Mouse (Mus musculus): Measurements from ENCODE around the gene Gcn1l1. TPM values are rescaled to one million over a fixed set of nuclear protein-coding genes. Genes with fewer than 3 reads are reported as not detected.

Gcn1l1 gene
- total RNA-seq, 2 experiments from 2014 or later, result 85.8 to 87.0 TPM

DNA sequence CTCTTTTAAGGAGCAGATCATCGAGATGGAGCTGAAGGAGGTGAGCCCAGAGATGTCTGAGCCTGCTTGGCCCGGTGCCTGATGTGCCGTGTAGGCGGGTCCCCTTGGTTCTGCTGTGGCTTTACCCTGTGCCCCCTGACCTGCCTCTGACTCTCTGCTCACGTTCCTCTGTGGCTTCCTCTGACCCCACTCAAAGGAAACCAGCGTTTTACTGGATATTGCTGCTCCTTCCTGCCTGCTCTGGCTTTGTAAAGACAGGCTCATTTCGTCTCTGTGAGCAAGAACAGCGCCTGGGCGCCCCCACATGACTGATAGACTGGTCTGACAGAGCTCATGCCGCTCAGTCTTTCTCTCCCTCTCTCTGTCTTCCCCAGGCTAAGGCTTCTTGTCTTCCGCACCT, 26.0 kb downstream of the Gcn1l1 start:
- intact Hi-C loops (cut with DNase I), result no loop called here
- DNase-seq, result no peak

DNA sequence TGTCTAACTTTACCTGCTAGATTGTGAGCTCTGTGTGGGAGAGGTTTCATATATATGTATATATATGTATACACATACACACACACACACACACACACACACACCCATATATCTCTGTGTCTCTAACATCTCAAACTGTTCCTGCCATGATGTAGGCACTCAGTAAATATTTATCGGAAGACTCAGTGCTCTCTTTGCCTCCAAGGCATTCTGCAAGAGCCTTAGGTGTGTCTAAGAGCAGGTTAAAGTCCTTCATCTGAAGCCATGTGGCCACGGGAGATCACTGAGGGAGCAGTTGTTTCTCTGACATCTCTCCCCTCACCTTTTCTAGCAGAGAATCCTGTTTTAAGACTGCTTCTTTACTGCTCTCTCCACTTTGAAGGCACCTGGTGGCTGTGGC, 26.5 kb downstream of the Gcn1l1 start:
- no peak for DNase-seq
- intact Hi-C loops (cut with DNase I), result no loop called here

DNA sequence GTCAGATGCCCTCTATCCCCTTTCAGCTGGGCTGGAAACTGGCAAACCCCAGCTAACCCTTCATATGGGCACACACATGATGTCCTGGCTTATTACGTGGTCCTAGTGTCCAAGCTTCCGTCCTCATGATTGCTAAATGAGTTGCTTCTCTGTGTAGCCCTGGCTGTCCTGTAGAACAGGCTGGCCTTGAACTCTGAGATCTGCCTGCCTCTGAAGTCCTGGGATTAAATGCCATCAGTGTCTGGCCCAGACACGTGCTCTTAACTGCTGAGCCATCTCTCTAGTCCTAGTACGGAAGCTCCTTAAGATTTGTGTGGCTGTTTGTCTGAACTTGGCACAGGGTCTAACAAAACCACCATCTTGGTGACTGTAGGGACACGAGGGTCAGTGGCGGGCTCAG, 38.5 kb downstream of the Gcn1l1 start:
- DNase-seq, result no peak
- intact Hi-C loops (cut with DNase I), result no loop called here

DNA sequence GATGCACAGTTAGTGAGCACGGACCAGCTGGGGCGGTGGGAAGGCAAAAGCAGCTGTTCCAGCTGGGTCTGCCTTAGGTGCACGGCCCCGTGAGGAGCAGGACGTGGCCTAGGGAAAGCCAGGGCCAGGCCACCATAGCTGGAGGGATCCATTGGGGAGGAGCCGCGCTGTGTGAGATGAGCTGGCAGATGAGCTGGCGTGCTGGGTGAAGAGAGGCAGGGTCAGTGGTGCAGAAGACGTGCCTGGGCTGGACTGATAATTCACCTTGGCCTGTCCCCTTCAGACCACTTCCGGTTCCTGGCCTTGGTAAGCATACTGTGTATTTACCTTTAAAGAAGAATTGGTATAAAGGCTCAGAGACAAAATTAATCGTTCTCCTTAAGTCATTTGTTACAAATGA, 46.5 kb downstream of the Gcn1l1 start:
- DNase-seq, result no peak
- intact Hi-C loops (cut with DNase I), result no loop called here

DNA sequence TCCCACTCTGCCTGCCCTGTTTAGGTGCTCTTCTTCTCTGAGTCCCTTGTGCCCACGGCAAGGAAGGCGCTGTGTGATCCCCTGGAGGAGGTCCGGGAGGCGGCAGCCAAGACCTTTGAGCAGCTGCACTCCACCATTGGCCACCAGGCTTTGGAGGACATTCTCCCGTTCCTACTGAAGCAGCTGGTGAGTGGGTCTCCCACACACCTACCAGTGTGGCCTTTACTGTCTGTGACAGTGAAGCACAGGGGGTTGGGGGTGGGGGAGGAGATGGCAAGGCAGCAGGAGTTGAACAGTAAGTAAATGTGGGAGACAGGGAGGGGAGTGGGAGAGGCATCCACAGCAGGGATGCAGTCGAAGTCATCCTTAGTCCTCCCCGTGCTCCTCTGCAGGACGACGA, 48.3 kb downstream of the Gcn1l1 start:
- intact Hi-C loops (cut with DNase I), result no loop called here
- no peak for DNase-seq

DNA sequence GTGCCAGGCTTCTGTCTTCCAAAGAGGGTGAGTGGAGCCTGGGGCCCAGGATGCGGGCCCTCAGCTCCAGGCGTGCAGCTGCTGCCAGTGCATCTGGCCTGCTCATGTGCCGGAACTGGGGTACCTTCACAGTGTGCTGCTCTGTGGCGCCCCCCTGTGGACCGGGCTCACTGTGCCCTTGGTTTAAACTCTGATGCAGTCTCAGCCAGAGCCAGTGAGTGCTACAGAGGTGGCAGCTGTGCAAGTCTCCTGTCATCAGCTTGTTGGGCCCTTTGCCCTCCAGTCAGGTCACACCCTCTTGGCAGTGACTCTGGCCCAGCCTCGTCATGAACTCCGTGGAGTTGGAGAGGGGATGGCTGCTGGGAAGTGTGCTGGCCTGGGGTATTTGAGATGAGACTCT, 49.9 kb downstream of the Gcn1l1 start:
- peak; percentile 29 for DNase-seq
- intact Hi-C loops (cut with DNase I), result no loop called here

DNA sequence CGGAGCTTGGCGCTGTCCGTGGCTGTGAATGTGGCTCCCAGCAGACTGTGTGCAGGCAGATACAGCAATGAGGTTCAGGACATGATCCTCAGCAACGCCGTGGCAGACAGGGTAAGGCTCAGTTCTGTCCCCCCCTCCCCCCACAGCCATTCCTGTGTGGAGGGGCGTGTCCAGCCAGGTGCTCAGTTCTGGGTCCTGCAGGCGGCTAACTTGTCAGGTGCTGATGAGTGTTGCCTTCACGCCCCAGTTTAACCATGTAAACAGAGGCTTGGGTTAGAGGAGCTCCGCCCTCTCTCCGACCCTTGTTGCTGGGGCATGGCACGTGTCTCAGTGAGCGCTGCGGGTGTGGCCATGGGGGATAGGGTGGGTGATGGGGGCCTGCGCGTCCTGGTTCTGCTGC, 54.6 kb downstream of the Gcn1l1 start:
- intact Hi-C loops (cut with DNase I), result no loop called here
- no peak for DNase-seq

DNA sequence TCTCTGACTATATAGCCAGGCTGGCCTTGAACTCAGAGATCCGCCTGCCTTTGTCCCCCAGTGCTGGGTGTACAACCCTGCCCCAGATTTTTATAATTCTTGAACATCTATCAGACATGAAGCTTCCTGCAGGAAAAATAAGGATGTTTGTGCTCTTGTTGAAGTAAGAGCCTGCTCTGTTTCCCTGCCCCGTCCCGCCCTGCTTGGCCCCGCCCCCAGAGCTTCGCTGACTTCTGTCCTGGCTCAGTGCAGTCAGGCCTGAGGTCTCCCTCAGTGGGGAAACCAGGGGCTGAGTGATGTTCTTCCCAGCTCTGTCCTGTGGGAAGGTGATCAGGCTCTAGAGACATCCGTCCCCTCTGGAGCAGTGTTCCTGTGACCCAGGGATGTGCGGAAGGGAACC, 57.6 kb downstream of the Gcn1l1 start:
- no peak for DNase-seq
- intact Hi-C loops (cut with DNase I), result no loop called here

DNA sequence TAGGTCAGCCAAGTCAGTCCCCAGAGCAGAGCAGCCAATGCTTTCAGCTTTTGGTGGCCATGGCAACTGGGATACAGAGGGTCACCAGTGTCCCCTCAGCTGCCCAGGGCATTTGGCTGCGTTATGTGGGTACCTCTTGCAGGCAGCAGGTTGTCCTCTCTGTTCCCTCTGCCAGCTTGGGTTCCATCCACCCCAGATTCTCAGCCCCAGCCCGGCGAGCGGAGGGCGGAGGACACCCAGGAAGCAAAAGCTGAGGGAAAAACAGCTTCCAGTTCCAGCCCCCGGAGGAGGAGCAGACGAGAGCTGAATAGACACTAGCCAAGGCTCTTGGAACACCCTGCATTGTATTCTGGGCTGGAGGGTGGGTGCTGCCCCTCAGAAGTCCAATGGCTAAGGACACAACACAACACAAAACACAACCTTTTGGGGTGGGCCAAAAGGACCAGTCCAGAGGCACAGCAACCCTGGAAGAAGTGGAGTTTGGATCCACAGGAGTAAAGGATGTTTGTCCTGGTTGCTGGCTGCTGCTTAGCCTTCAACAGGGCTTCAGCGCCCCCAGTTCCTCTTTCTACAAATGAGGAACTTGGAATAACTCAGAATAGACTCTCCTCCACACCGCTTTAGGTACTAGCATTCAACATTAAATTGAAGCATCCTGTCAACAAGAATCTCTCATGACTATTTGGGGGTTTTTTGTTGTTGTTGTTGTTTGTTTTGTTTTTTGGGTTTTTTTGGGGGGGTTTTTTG, 58.8 kb downstream of the Gcn1l1 start:
- intact Hi-C loops (cut with DNase I), result no loop called here
- no peak for DNase-seq

DNA sequence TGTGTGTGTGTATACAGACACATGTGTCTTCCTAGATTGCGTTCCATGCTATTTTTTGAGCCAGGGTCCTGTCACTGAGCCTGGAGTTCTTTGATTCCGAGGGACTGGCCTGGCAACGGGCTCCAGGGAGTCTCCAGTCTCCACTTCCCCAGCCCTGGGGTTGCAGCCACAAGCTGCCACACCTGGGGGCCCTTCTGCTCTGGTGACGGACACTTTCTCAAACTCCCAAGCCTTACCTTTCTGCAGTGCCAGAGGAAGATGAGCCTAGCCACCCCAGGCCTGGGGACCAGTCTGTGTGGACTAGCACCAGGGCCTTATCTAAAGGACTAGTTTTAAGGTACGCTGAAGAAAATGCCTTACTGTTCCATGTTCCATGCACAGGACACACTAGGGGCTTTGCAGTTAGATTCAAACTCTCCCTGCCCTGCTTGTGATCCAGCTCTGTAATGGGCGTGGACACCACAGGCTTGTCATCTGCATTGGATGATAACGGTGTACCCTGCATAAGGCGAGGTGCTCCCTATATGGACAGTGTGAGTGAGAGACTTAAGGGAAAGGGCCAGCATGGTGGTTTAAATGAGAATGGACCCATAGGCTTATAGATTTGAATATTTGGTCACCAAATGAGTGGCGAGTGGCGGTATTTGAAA, 61.3 kb downstream of the Gcn1l1 start:
- intact Hi-C loops (cut with DNase I), result no loop called here
- no peak for DNase-seq

DNA sequence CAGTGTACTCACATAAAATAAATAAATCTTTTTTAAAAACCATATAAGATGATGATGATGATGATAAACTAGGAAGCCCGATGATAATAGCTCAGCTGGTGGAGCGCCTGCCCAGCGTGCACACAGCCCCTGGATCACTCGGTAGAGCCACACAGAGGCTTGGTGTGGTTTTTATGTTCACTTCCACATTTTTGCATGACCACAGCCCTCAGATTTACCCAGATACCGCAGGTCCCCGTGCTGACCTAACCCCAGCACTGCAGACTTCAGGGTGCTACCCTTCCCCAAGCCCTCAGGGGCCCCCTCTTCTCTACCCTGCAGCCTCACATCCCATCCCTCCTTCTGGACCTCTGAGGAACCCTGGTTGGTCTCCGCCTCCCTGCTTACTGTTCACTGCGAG, 63.0 kb downstream of the Gcn1l1 start:
- intact Hi-C loops (cut with DNase I), result no loop called here
- no peak for DNase-seq

DNA sequence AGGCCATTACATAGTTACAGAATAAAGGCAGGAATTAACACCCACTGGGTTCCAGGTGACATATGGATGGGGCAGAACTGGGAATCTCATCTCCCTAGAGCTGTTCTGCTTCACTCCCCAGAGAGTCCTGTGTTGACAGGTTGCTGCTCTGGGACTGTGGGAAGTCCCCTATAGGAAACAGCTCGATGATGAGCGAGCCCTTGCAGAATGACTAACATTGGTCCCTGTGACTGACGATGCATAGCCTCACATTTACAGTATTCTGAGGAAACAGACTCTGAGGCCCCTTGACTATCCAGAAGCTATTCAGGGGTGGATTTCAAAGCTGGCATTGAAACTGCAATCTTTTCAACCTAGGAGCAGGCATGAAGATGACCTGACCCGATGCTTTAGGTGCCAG, 64.6 kb downstream of the Gcn1l1 start:
- intact Hi-C loops (cut with DNase I), result no loop called here

DNA sequence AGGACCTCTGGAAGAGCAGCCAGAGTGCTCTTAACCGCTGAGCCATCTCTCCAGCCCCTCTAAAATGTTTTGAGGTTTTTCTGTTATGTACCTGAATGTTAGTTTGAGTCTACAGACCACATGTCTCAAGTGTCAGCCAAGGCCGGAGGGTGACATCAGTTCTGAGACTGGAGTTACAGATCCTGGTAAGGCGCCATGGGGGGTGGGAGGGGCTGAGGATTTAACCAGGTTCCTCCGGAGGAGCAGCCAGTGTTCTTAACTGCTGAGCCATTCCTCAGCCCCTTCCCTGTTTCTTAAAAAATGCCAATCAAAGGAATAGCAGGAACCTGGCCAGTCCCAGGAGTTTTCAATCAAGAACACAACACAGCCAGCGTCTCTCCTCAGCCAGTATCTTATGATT, 65.2 kb downstream of the Gcn1l1 start:
- no peak for DNase-seq
- intact Hi-C loops (cut with DNase I), result no loop called here

More for the DNA sequence above, 64.6 kb downstream of the Gcn1l1 start:
- no peak for DNase-seq

DNA sequence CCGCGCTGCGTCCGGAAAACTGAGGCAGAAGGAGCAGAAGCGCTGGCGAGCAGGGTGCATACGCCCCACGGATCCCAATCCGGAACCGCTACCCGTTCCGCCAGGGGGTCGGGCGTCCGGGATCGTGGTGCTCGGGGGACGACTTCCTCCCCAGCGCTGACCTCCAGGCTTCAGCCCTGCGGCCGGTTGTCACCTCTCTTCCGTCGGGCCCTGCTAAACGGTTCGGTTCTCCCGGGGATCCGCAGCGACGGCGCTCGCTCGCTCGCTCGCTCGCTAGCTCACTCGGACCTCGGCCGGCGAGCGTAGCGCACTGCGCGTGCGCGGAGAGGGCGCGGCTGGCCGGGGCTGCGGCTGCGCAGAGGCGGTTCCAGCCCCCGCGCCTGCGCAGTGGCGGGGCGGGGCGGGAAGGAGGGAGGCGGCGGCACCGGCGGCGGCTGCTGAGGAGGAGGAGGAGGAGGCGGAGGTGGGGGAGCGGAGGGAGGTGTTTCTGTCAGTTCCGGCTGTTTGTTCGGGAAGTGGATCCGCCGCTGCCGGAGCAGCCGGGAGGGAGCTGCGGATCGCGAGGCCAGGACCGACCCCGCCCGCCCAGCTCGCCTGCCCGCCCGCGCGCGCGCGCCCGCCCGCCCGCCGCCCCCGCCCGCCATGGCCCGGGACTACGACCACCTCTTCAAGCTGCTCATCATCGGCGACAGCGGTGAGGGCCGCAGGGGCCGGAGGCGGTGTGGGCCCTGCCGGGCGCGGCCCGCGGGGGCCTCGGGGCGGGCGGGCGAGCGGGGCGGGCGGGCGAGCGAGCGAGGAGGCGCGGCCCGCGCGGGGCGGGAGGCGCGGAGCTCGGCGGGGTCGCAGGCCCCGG, 66.7 kb downstream of the Gcn1l1 start, which contains the start of gene Rab35:
Rab35 (plus strand) TSS at position 404 of the 853 bp plus-strand sequence.
- DNase-seq, result peak; percentile 95
- intact Hi-C loops (cut with DNase I), result no loop called here

DNA sequence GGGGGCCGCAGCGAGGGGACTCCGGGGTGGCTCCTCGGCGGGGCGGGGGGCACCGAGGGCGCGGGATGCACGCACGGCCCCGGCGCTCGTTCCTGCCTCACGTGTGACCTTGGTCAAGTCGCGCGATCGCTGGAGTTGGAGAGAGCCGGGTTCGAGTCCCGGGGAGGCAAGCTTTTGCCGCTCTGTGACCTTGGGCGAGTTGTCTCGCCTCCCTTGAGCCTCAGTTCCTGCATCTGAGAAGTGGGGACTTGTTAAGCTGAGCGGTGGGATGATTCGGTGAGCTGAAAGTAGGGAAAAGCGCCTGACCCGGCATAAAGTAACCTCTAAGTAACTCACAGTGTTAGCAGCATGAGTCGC, 67.3 kb downstream of the Gcn1l1 start:
- intact Hi-C loops (cut with DNase I), result no loop called here
- peak; percentile 38 for DNase-seq

DNA sequence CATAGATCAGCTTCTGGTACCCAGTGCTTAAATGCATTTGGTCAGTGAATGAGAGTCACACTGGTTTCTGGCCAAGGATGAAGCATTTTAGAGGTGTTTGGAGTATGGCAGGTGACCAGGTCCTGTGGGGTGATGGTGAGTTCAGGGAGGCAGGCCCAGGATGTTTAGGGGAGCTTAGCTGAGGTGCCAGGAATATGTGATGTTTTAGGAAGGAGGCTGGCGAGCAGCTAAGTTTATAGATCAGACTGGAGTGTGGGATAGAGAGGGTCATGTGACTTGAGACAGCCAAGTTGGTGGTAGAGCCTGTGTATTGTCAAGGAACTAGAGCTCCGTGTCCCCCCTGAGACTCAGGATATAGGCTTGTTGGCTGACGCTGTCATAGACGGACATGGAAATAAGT, 68.0 kb downstream of the Gcn1l1 start:
- DNase-seq, result no peak
- intact Hi-C loops (cut with DNase I), result no loop called here

DNA sequence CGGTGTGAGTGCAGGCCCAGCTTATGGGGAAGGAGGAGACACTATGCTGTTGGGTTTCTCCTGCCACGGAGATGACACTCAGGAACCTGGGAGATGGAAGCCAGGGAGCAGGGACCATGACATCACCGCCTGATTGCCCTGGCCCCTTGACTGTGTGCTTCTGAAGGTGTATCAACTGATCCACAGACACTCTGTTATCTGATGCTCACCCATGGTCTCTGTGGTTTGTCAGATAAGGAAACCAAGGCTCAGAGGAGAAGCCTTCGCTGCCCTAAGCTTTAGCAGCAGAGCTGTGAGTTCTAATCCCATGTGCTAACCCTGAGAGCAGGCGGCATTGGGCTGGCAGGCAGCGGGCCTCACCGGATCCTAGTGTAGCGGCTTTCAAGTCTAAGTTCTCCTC, 69.0 kb downstream of the Gcn1l1 start:
- DNase-seq, result no peak
- intact Hi-C loops (cut with DNase I), result no loop called here

DNA sequence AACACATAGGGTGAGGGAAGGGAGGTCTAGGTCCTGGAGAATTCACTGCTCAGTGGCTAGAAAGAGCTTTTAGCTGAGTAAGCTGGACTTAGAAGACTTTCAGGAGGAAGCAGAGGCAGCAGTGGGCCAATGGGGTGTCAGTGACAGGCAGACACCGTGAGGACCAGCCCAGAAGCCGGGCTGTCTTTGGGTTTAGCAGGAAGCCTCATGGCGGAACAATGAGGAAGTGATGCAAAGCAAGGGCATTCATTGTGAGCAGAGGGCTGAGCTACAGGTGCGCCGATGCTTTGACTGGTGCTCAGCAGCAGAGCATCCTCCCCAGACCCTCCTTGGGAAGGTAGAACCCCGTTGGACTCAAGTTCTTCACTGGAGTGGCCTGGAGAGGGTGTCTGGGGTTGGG, 70.5 kb downstream of the Gcn1l1 start:
- intact Hi-C loops (cut with DNase I), result no loop called here
- no peak for DNase-seq

DNA sequence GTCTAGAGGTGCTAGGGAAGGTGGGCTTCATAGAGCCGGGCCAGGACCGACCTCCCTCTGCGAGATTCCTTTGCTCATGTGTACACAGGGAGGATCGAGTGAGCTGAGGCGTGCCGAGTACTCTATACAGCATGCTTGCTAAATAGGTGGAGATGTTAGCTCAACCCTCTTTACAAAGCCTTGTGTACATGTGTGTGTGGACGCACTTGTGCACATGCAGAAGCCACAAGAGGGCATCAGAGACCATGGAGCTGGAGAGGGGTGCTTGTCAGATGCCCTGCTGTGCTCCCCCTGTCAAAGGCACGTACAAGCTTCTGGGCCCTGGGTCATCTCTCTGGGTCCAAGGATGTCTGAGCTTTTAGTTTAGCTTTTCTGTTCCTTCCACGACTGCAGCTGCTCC, 79.1 kb downstream of the Gcn1l1 start:
- intact Hi-C loops (cut with DNase I), result no loop called here
- no peak for DNase-seq

DNA sequence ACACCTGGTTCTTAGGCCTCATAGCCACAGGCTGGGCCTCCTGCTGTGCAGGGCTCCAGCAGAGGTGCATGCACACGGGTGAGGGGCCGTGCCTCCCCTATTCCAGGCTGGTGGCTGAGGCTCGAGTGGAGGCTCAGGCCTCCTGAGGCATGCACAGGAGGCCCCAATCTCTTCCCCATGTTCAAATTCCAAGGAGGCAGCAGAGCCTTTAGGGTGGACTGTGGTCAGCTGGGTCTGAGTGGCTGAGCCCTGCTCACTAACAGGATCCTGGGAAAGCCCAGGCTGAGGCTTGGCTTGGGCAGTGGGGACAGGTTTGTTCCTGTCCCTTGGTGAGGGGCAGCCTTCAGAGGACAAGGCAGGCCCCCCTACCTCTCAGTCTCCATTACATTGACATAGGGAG, 83.8 kb downstream of the Gcn1l1 start:
- intact Hi-C loops (cut with DNase I), result no loop called here

DNA sequence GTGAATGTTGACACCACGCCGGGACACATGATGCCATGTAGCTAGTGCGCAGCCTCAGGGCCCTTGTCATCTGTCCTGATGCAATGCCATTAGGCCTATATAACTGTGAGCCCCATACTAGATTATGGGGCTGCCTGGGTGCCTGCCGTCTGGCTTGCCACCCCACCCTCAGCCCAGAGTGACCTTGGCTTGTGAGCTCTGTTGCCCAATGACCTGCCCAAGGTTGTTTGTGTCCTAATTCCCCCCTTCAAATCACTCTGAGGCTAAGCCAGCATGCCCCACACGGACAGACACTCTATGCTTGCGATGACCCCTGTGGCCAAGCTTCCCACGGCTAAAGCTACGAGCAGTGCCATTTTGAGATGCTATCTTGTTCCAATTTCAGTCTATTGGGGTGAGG, 84.6 kb downstream of the Gcn1l1 start:
- intact Hi-C loops (cut with DNase I), result loop anchor here (5.0 to 10.0 kb wide), 2 partner anchors 83 to 365 kb away; partner anchors contain the start of gene Bicdl1
- no peak for DNase-seq

More for the DNA sequence above, 83.8 kb downstream of the Gcn1l1 start:
- DNase-seq, result no peak

DNA sequence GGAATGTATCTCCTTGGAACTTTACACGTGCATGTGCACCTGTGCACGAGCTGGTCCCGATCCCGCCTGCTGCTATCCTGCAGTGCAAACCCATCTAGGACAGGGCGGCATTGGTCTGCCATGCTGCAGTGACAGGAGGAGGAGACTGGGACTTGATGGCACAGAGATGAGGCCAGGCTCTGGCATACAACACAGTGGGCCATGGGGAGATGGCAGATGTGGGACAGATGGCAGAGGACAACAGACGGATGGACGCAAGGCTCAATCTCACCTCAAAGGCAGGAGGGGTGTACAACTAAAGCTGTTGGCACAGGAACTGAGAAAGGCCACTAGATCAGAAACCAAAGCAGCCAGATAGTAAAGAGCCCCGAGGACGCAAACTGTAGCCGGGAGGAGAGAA, 85.8 kb downstream of the Gcn1l1 start:
- intact Hi-C loops (cut with DNase I), result loop anchor here (5.0 to 10.0 kb wide), 2 partner anchors 81 to 364 kb away; partner anchors contain the start of gene Bicdl1
- no peak for DNase-seq
